Mouse (Mus musculus) forebrain, embryonic 13.5 days (tissue): ENCODE measurements around the gene Gm20388. TPM values are rescaled to one million over a fixed set of nuclear protein-coding genes. Genes with fewer than 3 reads are reported as not detected.

Source experiments
- ATAC-seq: fragments of 200-750 bp; cut with Nextera tagmentation; 2 replicates; pipeline ENCODE4 v1.8.0; 2017
- H3K27ac ChIP-seq: fragments of 300-500 bp; sonication (generic); 2 replicates; pipeline ENCODE4 v1.5.1; 2015; ENCODE audit warnings: inconsistent platforms, mild to moderate bottlenecking, moderate library complexity
- H3K27me3 ChIP-seq: fragments of 300-500 bp; sonication (generic); 2 replicates; pipeline ENCODE4 v1.6.1; 2015; ENCODE audit warnings: mild to moderate bottlenecking, inconsistent platforms
- H3K36me3 ChIP-seq: fragments of 300-500 bp; sonication (generic); 2 replicates; pipeline ENCODE4 v1.6.1; 2015; ENCODE audit warnings: mild to moderate bottlenecking, inconsistent platforms; ENCODE audit not compliant: poor library complexity, severe bottlenecking
- H3K4me1 ChIP-seq: fragments of 300-500 bp; sonication (generic); 2 replicates; pipeline ENCODE4 v1.6.1; 2015; ENCODE audit warnings: inconsistent platforms
- H3K4me2 ChIP-seq: fragments of 300-500 bp; sonication (generic); 2 replicates; pipeline ENCODE4 v1.6.1; 2015; ENCODE audit warnings: inconsistent platforms, mild to moderate bottlenecking, moderate library complexity
- H3K4me3 ChIP-seq: fragments of 300-500 bp; sonication (generic); 2 replicates; pipeline ENCODE4 v1.5.1; 2015; ENCODE audit warnings: mild to moderate bottlenecking, inconsistent platforms
- H3K9ac ChIP-seq: fragments of 300-500 bp; sonication (generic); 2 replicates; pipeline ENCODE4 v1.6.1; 2015; ENCODE audit warnings: mild to moderate bottlenecking, inconsistent platforms
- H3K9me3 ChIP-seq: fragments of 300-500 bp; sonication (generic); replicated peaks from 2 replicates; pipeline ENCODE4 v1.6.1; 2016; ENCODE audit warnings: inconsistent platforms
- WGBS: fragments of 180-500 bp; shearing (Covaris S2); methylation state at CpG from one replicate; pipeline ENCODE4 v1.1.7; 2015; 5-methylcytosine and 5-hydroxymethylcytosine counted together
- polyA plus RNA-seq: library from polyadenylated mRNA; unstranded; fragments of >200 nt; fragmentation: Nextera tagmentation; extraction: Ambion mirVana; gene quantifications from 2 replicates; pipeline ENCODE4 v1.2.1, GENCODE M21; 2015

The Gm20388 gene
- polyA plus RNA-seq, 1 experiment from 2014 or later: 5.6 TPM

GRCm38 (mm10) chr8:121454737-121455136 lies 1544.1 kb downstream of the Gm20388 start:
- H3K27me3 ChIP-seq: no peaks in the 10 kb centered on the region
- no peak overlapping the region for H3K9ac ChIP-seq
- H3K4me3 ChIP-seq: no peak overlapping the region
- H3K27ac ChIP-seq: no peak overlapping the region
- H3K36me3 ChIP-seq: no peaks in the 10 kb centered on the region
- no peak for ATAC-seq
- no peak overlapping the region for H3K4me2 ChIP-seq
- H3K9me3 ChIP-seq: no peaks in the 10 kb centered on the region
- H3K4me1 ChIP-seq: no peaks in the 10 kb centered on the region
- WGBS: 92% methylated on average over 17 of the region's 17 CpGs

- no peak overlapping the region for H3K9ac ChIP-seq
- H3K4me2 ChIP-seq: no peak overlapping the region
- H3K4me1 ChIP-seq: no peaks in the 10 kb centered on the region
- no peaks in the 10 kb centered on the region for H3K27me3 ChIP-seq
- H3K9me3 ChIP-seq: no peaks in the 10 kb centered on the region
- no peak overlapping the region for H3K27ac ChIP-seq
- ATAC-seq: no peak
- no peak overlapping the region for H3K4me3 ChIP-seq
- H3K36me3 ChIP-seq: no peaks in the 10 kb centered on the region
- 64% methylated on average over 3 of the region's 3 CpGs for WGBS
These were observed 1550.6 kb downstream of the Gm20388 start for GRCm38 (mm10) chr8:121461192-121461591.

DNA sequence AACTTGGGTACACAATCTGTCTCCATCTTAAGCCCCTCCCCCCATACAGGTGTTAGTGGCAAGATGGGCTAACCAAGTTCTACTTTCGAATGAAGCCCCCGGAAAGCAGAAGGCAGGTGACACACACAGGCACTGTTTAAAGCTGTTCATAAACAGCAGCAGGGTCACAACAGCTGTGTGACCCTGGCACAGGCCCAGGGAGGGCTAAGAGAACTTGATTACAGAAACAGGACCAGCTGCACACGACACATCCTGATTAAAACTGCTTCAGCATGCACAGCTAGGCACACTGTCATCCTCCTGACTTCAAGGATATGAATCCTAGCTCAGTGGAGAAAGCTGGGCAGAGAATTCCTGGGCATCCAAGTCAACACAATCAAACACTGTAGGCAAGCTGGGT lies 1551.5 kb downstream of the Gm20388 start:
- Histone ChIP-seq H3K27ac (no peak overlapping the region), H3K4me2 (no peak overlapping the region), H3K9me3 (no peaks in the 10 kb centered on the region), H3K4me1 (no peaks in the 10 kb centered on the region), H3K36me3 (no peaks in the 10 kb centered on the region), H3K9ac (no peak overlapping the region), H3K4me3 (no peak overlapping the region), H3K27me3 (no peaks in the 10 kb centered on the region)
- no peak for ATAC-seq
- 79% methylated on average over 3 of the region's 3 CpGs for WGBS

DNA sequence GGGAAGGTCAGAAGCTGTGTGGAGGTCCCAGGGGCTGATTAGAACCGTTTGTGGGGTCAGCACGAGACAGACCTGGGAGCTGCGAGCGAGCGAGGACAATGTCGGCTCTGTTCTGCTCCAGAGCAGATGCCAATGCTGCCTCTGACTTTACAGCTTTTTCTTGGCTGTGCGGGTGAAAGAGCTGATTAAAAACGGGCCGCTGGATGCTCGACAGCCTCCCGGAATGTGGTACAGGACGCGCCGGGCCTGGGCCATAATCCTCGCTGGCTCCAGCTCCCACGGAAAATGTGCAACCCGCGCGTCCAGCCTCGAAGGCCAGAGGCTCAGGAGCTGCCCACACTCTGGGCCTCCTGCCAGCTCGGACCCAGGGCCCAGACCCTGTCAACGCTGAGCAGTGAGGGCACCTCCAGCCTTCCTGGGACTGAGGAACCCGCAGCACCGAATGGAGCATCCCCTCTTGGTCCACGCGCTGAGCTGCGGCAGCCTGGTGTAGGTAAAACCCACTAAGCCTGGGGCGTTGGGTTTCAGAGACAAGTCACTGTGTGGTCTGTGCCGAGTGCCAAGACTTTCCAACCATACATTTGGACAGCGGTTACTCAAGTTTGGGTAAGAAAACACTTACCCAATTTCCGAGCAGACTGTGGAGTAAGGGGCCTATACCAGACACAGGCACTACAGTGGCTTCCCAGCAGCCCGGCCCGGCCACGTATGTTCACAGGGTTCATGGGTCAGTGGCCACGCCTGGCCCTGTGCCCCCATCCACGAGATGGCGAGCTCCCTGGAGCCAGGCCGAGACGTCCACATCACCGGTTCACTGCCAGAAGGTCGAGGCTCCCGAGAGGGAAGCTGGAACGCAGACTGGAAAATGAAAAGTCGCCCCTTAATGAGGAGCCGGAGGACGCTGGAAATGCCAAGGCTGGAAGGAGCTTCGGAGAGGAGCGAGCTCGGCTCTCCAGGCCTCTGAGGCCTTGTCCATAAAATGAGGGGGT lies 1557.7 kb downstream of the Gm20388 start:
- Histone ChIP-seq H3K27ac (no peak overlapping the region), H3K9ac (no peak overlapping the region), H3K4me1 (no peaks in the 10 kb centered on the region), H3K36me3 (no peaks in the 10 kb centered on the region), H3K27me3 (no peaks in the 10 kb centered on the region), H3K4me2 (no peak overlapping the region), H3K4me3 (no peak overlapping the region), H3K9me3 (no peaks in the 10 kb centered on the region)
- no peak for ATAC-seq
- 75% methylated on average over 49 of the region's 49 CpGs for WGBS

- Histone ChIP-seq H3K9ac (no peak overlapping the region), H3K27ac (no peak overlapping the region), H3K4me1 (peaks cover 7% of the 10 kb centered on the region; the same call in 1 of the 2 replicates), H3K4me2 (peak overlapping the region; percentile 36), H3K4me3 (no peak overlapping the region), H3K27me3 (peaks cover 24% of the 10 kb centered on the region), H3K36me3 (no peaks in the 10 kb centered on the region), H3K9me3 (no peaks in the 10 kb centered on the region)
- 15% methylated on average over 25 of the region's 25 CpGs for WGBS
- no peak for ATAC-seq
These were observed 1563.7 kb downstream of the Gm20388 start for GRCm38 (mm10) chr8:121474161-121474897.

DNA sequence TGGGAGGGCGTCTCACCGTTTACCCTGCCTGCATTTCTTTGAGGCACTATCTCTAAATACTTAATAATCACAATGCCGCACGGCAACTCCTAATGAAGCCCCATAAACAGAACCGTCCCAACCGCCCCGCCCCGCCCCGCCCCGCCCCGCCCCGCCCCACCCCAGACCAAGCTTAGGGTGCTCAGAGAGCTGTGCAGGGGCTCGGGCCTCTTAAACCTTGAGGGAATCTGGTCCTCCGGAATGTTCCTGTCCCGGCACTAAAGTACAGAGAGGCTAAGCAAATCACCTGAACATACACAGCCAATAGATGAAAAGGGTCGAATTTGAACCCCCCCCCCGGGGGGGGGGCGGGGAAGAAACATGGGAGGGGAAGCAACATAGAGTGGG lies 1564.2 kb downstream of the Gm20388 start:
- ATAC-seq: no peak
- 1% methylated on average over 17 of the region's 18 CpGs for WGBS
- H3K4me2 ChIP-seq: peak overlapping the region; percentile 36
- peaks cover 8% of the 10 kb centered on the region; the same call in 1 of the 2 replicates for H3K4me1 ChIP-seq
- H3K9ac ChIP-seq: no peak overlapping the region
- H3K9me3 ChIP-seq: no peaks in the 10 kb centered on the region
- no peak overlapping the region for H3K27ac ChIP-seq
- no peaks in the 10 kb centered on the region for H3K36me3 ChIP-seq
- H3K27me3 ChIP-seq: peaks cover 28% of the 10 kb centered on the region
- no peak overlapping the region for H3K4me3 ChIP-seq

- H3K36me3 ChIP-seq: no peaks in the 10 kb centered on the region
- H3K9ac ChIP-seq: no peak overlapping the region
- peaks cover 29% of the 10 kb centered on the region for H3K27me3 ChIP-seq
- no peak overlapping the region for H3K4me3 ChIP-seq
- WGBS: 80% methylated on average over 20 of the region's 20 CpGs
- no peak for ATAC-seq
- no peak overlapping the region for H3K27ac ChIP-seq
- H3K4me2 ChIP-seq: no peak overlapping the region
- H3K4me1 ChIP-seq: peaks cover 22% of the 10 kb centered on the region
- no peaks in the 10 kb centered on the region for H3K9me3 ChIP-seq
These were observed 1567.4 kb downstream of the Gm20388 start for GRCm38 (mm10) chr8:121477851-121478547.

DNA sequence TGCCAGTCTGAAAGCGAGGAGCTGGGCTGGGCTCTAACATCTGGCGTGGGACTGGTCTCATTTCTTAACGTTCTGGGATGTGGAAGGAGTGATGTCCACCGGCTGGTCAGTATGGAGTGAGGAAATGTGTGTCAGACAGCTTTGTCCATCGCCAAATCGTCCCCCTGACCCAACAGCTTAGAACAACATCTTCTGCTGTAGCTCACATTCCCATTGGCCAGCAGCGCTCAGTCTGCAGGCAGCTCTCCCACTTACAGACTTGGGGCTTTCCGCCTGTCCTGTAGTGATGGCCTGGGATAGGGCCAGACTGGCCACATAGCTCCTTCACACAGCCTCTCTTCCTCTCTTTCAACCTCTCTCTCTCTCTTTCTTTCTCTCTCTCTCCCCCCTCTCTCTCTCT lies 1568.5 kb downstream of the Gm20388 start:
- ATAC-seq: no peak
- H3K9ac ChIP-seq: no peak overlapping the region
- peaks cover 21% of the 10 kb centered on the region for H3K4me1 ChIP-seq
- no peak overlapping the region for H3K4me2 ChIP-seq
- H3K27me3 ChIP-seq: peaks cover 24% of the 10 kb centered on the region
- no peak overlapping the region for H3K4me3 ChIP-seq
- WGBS: 91% methylated on average over 8 of the region's 8 CpGs
- no peak overlapping the region for H3K27ac ChIP-seq
- H3K9me3 ChIP-seq: no peaks in the 10 kb centered on the region
- no peaks in the 10 kb centered on the region for H3K36me3 ChIP-seq

GRCm38 (mm10) chr8:121480411-121481031 lies 1569.9 kb downstream of the Gm20388 start:
- Histone ChIP-seq H3K27ac (no peak overlapping the region), H3K36me3 (no peaks in the 10 kb centered on the region), H3K4me3 (no peak overlapping the region), H3K4me1 (peaks cover 15% of the 10 kb centered on the region), H3K27me3 (peaks cover 17% of the 10 kb centered on the region; the same call in 1 of the 2 replicates), H3K9me3 (no peaks in the 10 kb centered on the region), H3K9ac (peak overlapping the region; percentile 50), H3K4me2 (peak overlapping the region; percentile 29)
- ATAC-seq: no peak
- 29% methylated on average over 26 of the region's 26 CpGs for WGBS

DNA sequence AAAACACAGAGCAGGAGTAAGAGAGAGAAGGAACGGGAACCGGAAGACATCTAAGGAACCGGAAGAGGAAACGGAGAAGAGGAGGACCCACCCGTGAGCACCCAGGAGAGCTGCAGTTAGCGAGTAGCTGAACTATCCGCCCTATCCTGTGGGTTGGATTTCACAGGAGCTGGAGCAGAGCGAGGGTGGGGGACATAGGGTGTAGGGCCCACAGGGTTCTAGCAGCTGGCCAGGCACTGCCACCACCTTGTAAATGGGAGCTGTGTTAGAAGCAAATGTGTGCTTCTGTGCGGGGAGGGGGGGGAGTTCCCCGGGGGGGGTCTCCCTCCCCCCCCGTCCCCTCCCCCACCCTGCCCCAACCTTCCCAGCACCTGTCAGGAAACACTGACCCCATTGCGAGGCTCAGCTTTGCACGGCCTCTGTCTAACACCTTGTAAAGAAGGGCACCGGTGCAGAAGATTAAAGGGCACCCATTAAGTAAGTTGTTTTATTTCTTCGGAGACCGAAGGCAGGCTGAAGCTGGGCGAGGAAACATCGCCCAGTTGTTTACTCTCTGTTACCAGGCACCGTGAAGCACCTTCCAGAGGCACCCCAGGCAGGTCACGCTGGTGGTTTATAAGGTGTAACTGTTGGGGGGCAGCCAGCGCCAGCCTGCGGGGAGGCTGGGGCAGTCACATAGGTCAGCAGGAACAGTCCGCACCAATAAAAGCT lies 1573.6 kb downstream of the Gm20388 start:
- no peak overlapping the region for H3K4me2 ChIP-seq
- no peak overlapping the region for H3K27ac ChIP-seq
- no peaks in the 10 kb centered on the region for H3K9me3 ChIP-seq
- 0 out of 2 replicates have a peak, but pooled peaks cover 5% of the 10 kb centered on the region for H3K27me3 ChIP-seq
- H3K4me3 ChIP-seq: no peak overlapping the region
- H3K36me3 ChIP-seq: no peaks in the 10 kb centered on the region
- no peak for ATAC-seq
- H3K4me1 ChIP-seq: peaks cover 15% of the 10 kb centered on the region
- WGBS: 83% methylated on average over 20 of the region's 23 CpGs
- H3K9ac ChIP-seq: no peak overlapping the region

DNA sequence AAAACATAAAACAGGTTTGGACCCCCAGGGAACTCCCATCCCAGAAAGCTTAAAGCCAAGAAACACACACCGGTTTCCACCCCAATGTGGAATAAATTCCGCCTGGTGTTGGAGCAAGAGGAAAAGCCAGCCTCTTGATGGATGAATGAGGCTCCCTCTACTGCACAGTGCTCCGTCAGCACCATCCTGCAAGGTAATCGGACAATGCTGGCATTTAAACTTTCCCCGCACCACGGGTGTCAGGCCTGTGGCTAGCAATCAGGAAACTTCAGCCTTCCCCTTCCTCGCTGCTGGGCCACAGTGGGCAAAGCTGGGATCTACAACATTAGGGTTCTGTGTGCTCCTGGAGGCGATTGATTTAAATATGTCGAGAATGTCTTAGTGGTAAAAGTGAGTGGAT lies 1581.0 kb downstream of the Gm20388 start:
- Histone ChIP-seq H3K4me1 (no peaks in the 10 kb centered on the region), H3K4me2 (no peak overlapping the region), H3K9ac (no peak overlapping the region), H3K36me3 (no peaks in the 10 kb centered on the region), H3K27me3 (no peaks in the 10 kb centered on the region), H3K4me3 (no peak overlapping the region), H3K9me3 (no peaks in the 10 kb centered on the region), H3K27ac (no peak overlapping the region)
- 56% methylated on average over 9 of the region's 9 CpGs for WGBS
- no peak for ATAC-seq
